Mouse (Mus musculus) liver, adult 2 months (tissue): ENCODE results near the gene Clec9a.

ENCODE experiments used
- CTCF ChIP-seq: fragments of 200-500 bp; IDR thresholded peaks from 2 replicates; pipeline ENCODE4 v1.5.1; 2011; ENCODE audit warnings: low read depth, low read length, control low read depth
- POLR2A ChIP-seq: fragments of 200-500 bp; IDR thresholded peaks from 2 replicates; pipeline ENCODE4 v1.6.1; 2011; ENCODE audit warnings: low read length, control low read depth; ENCODE audit not compliant: insufficient read depth; ENCODE audit errors: extremely low read depth

DNA sequence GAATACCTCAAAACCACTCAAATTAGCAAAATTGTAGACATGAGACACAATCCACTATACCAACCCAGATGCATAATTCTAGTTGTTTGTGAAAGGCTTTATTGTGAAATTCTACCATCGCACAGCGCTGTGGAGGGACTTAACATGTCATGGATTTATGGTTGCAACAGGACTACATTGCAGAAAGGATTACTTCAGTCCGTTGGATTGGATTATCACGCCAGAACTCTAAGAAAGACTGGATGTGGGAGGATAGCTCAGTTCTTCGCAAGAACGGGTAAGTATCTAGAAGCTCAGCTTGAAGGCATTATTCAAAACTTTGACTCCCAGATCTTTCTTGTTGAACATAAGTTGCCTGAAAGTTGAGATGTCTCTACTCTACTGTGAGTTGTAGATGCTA is 5.3 kb upstream of the Clec9a start:
- TF ChIP-seq CTCF = no peak
- no peak for TF ChIP-seq POLR2A
